Mouse (Mus musculus) midbrain, embryonic 10.5 days (tissue): ENCODE results near the gene Filip1l. TPM values are rescaled to one million over a fixed set of nuclear protein-coding genes. Genes with fewer than 3 reads are reported as not detected.

Experiments used
- DNase-seq: peaks from one replicate; pipeline ENCODE4 v3.0.0-alpha.2; 2017; ENCODE audit warnings: low spot score
- H3K27ac ChIP-seq: fragments of 300-500 bp; sonication (generic); replicated peaks from 2 replicates; pipeline ENCODE4 v1.5.1; 2016; ENCODE audit warnings: mild to moderate bottlenecking
- H3K27me3 ChIP-seq: fragments of 300-500 bp; sonication (generic); 2 replicates; pipeline ENCODE4 v1.6.1; 2016; ENCODE audit warnings: low read depth, mild to moderate bottlenecking; ENCODE audit not compliant: poor library complexity, severe bottlenecking
- H3K36me3 ChIP-seq: fragments of 300-500 bp; sonication (generic); 2 replicates; pipeline ENCODE4 v1.6.1; 2016; ENCODE audit warnings: mild to moderate bottlenecking, moderate library complexity
- H3K4me1 ChIP-seq: fragments of 300-500 bp; sonication (generic); 2 replicates; pipeline ENCODE4 v1.6.1; 2016
- H3K4me3 ChIP-seq: fragments of 300-500 bp; sonication (generic); 2 replicates; pipeline ENCODE4 v1.5.1; 2016; ENCODE audit warnings: mild to moderate bottlenecking, moderate library complexity
- H3K9me3 ChIP-seq: fragments of 300-500 bp; sonication (generic); replicated peaks from 2 replicates; pipeline ENCODE4 v1.6.1; 2016; ENCODE audit warnings: mild to moderate bottlenecking
- WGBS: fragments of 180-500 bp; shearing (Covaris S2); methylation state at CpG from one replicate; pipeline ENCODE4 v1.1.7; 2016; 5-methylcytosine and 5-hydroxymethylcytosine counted together
- polyA plus RNA-seq: library from polyadenylated mRNA; unstranded; fragments of >200 nt; fragmentation: Nextera tagmentation; extraction: Ambion mirVana; gene quantifications from 2 replicates; pipeline ENCODE4 v1.2.1, GENCODE M21; 2016

Gene Filip1l
- polyA plus RNA-seq, 1 experiment from 2014 or later, result 6.7 TPM

GRCm38 (mm10) chr16:57469301-57469700 lies 116.4 kb downstream of the Filip1l start:
- H3K4me3 ChIP-seq, result no peak overlapping the region
- 85% methylated on average over 4 of the region's 4 CpGs for WGBS
- no peaks in the 10 kb centered on the region for H3K36me3 ChIP-seq
- H3K27me3 ChIP-seq, result no peaks in the 10 kb centered on the region; the same call in 1 of the 2 replicates
- H3K9me3 ChIP-seq, result no peaks in the 10 kb centered on the region
- no peak for DNase-seq
- H3K4me1 ChIP-seq, result peaks cover 8% of the 10 kb centered on the region
- H3K27ac ChIP-seq, result no peak overlapping the region

GRCm38 (mm10) chr16:57469869-57470268 lies 117.0 kb downstream of the Filip1l start:
- H3K9me3 ChIP-seq, result no peaks in the 10 kb centered on the region
- H3K4me1 ChIP-seq, result peaks cover 8% of the 10 kb centered on the region
- no peaks in the 10 kb centered on the region; the same call in 1 of the 2 replicates for H3K27me3 ChIP-seq
- H3K4me3 ChIP-seq, result no peak overlapping the region
- DNase-seq, result no peak
- WGBS, result 87% methylated on average over 2 of the region's 2 CpGs
- no peaks in the 10 kb centered on the region for H3K36me3 ChIP-seq
- no peak overlapping the region for H3K27ac ChIP-seq

GRCm38 (mm10) chr16:57470286-57470830 lies 117.5 kb downstream of the Filip1l start:
- Histone ChIP-seq H3K27ac (no peak overlapping the region), H3K36me3 (no peaks in the 10 kb centered on the region), H3K4me3 (no peak overlapping the region), H3K4me1 (peaks cover 8% of the 10 kb centered on the region), H3K27me3 (no peaks in the 10 kb centered on the region; the same call in 1 of the 2 replicates), H3K9me3 (no peaks in the 10 kb centered on the region)
- WGBS, result 95% methylated on average over 12 of the region's 12 CpGs
- no peak for DNase-seq

- Histone ChIP-seq H3K36me3 (no peaks in the 10 kb centered on the region), H3K9me3 (peaks cover under 1% of the 10 kb centered on the region; the same call in 1 of the 2 replicates), H3K4me1 (peaks cover 8% of the 10 kb centered on the region), H3K4me3 (no peak overlapping the region), H3K27me3 (no peaks in the 10 kb centered on the region; the same call in 1 of the 2 replicates), H3K27ac (no peak overlapping the region)
- no peak for DNase-seq
Measured at GRCm38 (mm10) chr16:57471071-57471470, 118.2 kb downstream of the Filip1l start.

GRCm38 (mm10) chr16:57473415-57474085 lies 120.7 kb downstream of the Filip1l start:
- H3K27ac ChIP-seq, result no peak overlapping the region
- H3K9me3 ChIP-seq, result peaks cover 7% of the 10 kb centered on the region
- H3K4me1 ChIP-seq, result peaks cover 8% of the 10 kb centered on the region
- no peak overlapping the region for H3K4me3 ChIP-seq
- 66% methylated on average over 10 of the region's 10 CpGs for whole genome bisulfite sequencing
- H3K27me3 ChIP-seq, result no peaks in the 10 kb centered on the region; the same call in 1 of the 2 replicates
- DNase-seq, result no peak
- no peaks in the 10 kb centered on the region for H3K36me3 ChIP-seq

- H3K4me1 ChIP-seq, result peaks cover 5% of the 10 kb centered on the region
- no peak for DNase-seq
- no peaks in the 10 kb centered on the region for H3K36me3 ChIP-seq
- peaks cover 7% of the 10 kb centered on the region for H3K9me3 ChIP-seq
- WGBS, result 95% methylated on average over 2 of the region's 2 CpGs
- H3K27ac ChIP-seq, result no peak overlapping the region
- H3K27me3 ChIP-seq, result no peaks in the 10 kb centered on the region
- no peak overlapping the region for H3K4me3 ChIP-seq
Measured at GRCm38 (mm10) chr16:57478451-57478850, 125.6 kb downstream of the Filip1l start.

- 92% methylated on average over 5 of the region's 5 CpGs for WGBS
- no peaks in the 10 kb centered on the region for H3K27me3 ChIP-seq
- no peak overlapping the region for H3K4me3 ChIP-seq
- no peaks in the 10 kb centered on the region for H3K4me1 ChIP-seq
- no peaks in the 10 kb centered on the region for H3K36me3 ChIP-seq
- no peak overlapping the region for H3K27ac ChIP-seq
- DNase-seq, result no peak
- peaks cover 7% of the 10 kb centered on the region for H3K9me3 ChIP-seq
Measured at GRCm38 (mm10) chr16:57479776-57480175, 126.9 kb downstream of the Filip1l start.

GRCm38 (mm10) chr16:57482264-57482663 lies 129.4 kb downstream of the Filip1l start:
- Histone ChIP-seq H3K27ac (no peak overlapping the region), H3K36me3 (no peaks in the 10 kb centered on the region), H3K9me3 (no peaks in the 10 kb centered on the region), H3K27me3 (no peaks in the 10 kb centered on the region), H3K4me3 (no peak overlapping the region), H3K4me1 (no peaks in the 10 kb centered on the region)
- DNase-seq, result no peak
- WGBS, result 74% methylated on average over 6 of the region's 6 CpGs

GRCm38 (mm10) chr16:57482911-57483310 lies 130.0 kb downstream of the Filip1l start:
- H3K27ac ChIP-seq, result no peak overlapping the region
- 79% methylated on average over 4 of the region's 4 CpGs for WGBS
- H3K36me3 ChIP-seq, result no peaks in the 10 kb centered on the region
- H3K4me1 ChIP-seq, result no peaks in the 10 kb centered on the region
- H3K27me3 ChIP-seq, result no peaks in the 10 kb centered on the region
- H3K9me3 ChIP-seq, result no peaks in the 10 kb centered on the region
- H3K4me3 ChIP-seq, result no peak overlapping the region
- DNase-seq, result no peak

GRCm38 (mm10) chr16:57483503-57483902 lies 130.6 kb downstream of the Filip1l start:
- no peak for DNase-seq
- Histone ChIP-seq H3K36me3 (no peaks in the 10 kb centered on the region), H3K4me3 (no peak overlapping the region), H3K27ac (no peak overlapping the region), H3K9me3 (no peaks in the 10 kb centered on the region), H3K4me1 (no peaks in the 10 kb centered on the region), H3K27me3 (no peaks in the 10 kb centered on the region)
- 90% methylated on average over 2 of the region's 2 CpGs for WGBS

- H3K9me3 ChIP-seq, result no peaks in the 10 kb centered on the region
- no peak overlapping the region for H3K4me3 ChIP-seq
- no peaks in the 10 kb centered on the region for H3K27me3 ChIP-seq
- 87% methylated on average over 12 of the region's 12 CpGs for WGBS
- H3K36me3 ChIP-seq, result no peaks in the 10 kb centered on the region
- DNase-seq, result no peak
- H3K4me1 ChIP-seq, result no peaks in the 10 kb centered on the region
- no peak overlapping the region for H3K27ac ChIP-seq
Measured at GRCm38 (mm10) chr16:57484043-57484795, 131.3 kb downstream of the Filip1l start.

GRCm38 (mm10) chr16:57485265-57485664 lies 132.4 kb downstream of the Filip1l start:
- no peak for DNase-seq
- 91% methylated on average over 9 of the region's 9 CpGs for WGBS
- H3K4me1 ChIP-seq, result no peaks in the 10 kb centered on the region
- no peak overlapping the region for H3K4me3 ChIP-seq
- H3K27ac ChIP-seq, result no peak overlapping the region
- no peaks in the 10 kb centered on the region for H3K36me3 ChIP-seq
- no peaks in the 10 kb centered on the region for H3K9me3 ChIP-seq
- H3K27me3 ChIP-seq, result no peaks in the 10 kb centered on the region

GRCm38 (mm10) chr16:57486266-57486665 lies 133.4 kb downstream of the Filip1l start:
- H3K27me3 ChIP-seq, result no peaks in the 10 kb centered on the region
- 93% methylated on average over 5 of the region's 5 CpGs for WGBS
- H3K36me3 ChIP-seq, result no peaks in the 10 kb centered on the region
- H3K4me1 ChIP-seq, result no peaks in the 10 kb centered on the region
- H3K9me3 ChIP-seq, result no peaks in the 10 kb centered on the region
- no peak overlapping the region for H3K4me3 ChIP-seq
- no peak for DNase-seq
- H3K27ac ChIP-seq, result no peak overlapping the region
